Mouse (Mus musculus): ENCODE results near the gene Map3k3.

GRCm38 (mm10) chr11:106173228-106173627, 88.8 kb downstream of the Map3k3 start:
- TF ChIP-seq CTCF (IDR thresholded peaks at IDR 0.05; ENCODE audit: low read depth) = no peak
- TF ChIP-seq EP300 (IDR thresholded peaks at IDR 0.05; ENCODE audit: low read depth) = no peak
